Mouse (Mus musculus) left cerebral cortex, adult 18-20 months (tissue): ENCODE measurements around the gene Fscn3. TPM values are rescaled to one million over a fixed set of nuclear protein-coding genes. Genes with fewer than 3 reads are reported as not detected.

Experiments
- DNase-seq, 2 experiments: peaks; one replicate each; pipeline ENCODE4 v3.0.0; 2021 to 2022; ENCODE audit warnings: low spot score in 2 of 2, mixed read lengths in 1 of 2
- long read RNA-seq, 2 experiments: library from polyadenylated mRNA; stranded (forward); transcript quantifications; one replicate each; pipeline ENCODE4 v2.0.0; 2021
- total RNA-seq, 2 experiments: library from RNA; stranded (reverse); gene quantifications; 2 replicates each; pipeline ENCODE4 v1.2.3; 2021

Gene Fscn3
- total RNA-seq: not detected
- long read RNA-seq, experiment 1: 0 reads
- long read RNA-seq, experiment 2: 0 reads

DNA sequence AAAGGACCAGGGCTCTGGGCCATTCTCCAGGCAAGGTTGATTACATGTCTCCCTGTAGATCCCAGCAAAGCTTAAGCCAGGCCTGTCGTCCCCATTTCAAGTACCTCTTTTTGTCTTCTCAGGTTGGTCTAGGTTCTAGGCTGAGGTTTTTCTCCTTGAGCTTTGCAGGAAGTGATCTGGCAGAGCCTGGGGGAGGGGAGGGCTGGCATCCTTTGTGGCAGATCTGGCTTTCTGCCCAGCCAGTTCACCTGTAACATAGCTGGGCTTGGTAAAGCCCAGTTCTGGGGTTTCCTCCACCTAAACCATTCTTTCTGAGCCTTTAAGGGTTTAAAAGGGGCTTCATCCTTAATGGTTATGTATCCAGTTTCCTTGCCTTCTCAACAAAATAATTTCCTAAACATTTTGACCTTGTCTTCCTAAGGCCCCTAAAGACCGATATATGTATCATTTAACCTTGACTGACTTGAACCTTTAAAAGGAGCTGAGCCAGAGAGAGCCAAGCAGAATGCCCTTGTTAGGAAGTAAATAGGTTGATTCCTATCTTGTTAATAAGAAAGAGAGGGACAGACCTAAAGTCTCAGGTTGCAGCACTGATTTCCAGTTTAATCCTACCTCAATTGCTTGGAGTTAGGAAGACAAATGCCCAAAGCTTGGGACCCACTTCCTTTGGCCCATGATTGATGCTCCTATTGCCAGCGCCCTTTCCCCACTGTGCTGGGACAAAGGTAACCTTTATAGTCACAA is at the start of gene Fscn3:
TSS of gene Fscn3 (plus strand) at position 694 of the 744 bp plus-strand sequence.
- DNase-seq: no peak

DNA sequence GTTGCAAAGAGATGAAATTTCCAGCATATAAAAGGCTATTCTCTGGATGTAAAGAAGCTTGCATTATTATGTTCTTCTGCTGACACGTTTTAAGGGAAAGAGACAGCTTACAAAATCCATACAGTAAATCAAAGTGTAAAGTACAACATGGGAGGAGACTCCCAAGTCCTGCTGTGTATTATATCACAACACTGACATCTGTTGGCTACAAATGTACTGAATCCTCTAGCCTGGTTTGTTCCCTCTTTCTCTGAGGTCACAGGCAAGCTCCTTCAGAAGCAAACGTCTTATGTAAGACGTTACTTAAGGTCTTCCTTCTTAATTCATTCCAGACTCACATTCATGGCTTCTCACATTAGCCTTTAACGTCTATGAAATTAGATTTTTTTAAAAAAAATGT is 45.6 kb upstream of the Fscn3 start:
- DNase-seq: no peak

DNA sequence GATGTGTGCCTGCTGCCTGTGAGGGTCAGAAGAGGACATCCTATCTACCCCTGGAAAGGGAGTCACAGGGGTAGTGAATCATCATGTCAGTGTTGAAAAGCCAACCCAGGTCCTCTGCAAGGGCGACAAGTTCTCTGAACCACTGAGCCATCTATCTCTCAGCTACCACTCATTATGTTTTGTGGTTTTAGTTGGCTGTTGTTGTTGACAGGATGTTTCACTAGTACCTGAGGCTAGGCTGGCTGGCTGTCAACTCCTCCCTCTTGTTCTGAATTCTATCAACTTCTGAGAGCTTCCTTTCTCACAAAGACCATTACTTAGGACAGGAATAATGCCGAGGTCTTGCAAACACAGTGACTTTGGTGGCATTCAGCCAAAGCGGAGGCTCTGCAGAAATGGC is 42.4 kb upstream of the Fscn3 start:
- DNase-seq: no peak

DNA sequence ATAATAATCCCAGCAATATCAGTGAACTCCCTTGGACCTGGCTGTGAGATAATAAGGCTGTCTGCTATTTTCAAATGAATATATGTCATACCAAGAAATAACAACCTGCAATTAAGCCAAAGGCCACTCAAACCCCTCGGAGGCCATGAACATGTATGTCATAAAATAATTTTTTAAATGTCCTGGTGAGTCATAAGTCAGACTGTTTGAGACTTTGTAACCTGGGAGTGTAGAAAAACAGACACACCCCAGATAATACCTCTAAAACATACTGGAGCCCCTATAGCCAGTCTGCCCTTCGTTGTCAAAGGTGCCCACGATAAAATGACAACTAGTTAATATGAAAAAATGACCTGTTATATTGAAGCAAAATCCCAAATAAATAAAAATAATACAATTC is 38.6 kb upstream of the Fscn3 start:
- no peak for DNase-seq

DNA sequence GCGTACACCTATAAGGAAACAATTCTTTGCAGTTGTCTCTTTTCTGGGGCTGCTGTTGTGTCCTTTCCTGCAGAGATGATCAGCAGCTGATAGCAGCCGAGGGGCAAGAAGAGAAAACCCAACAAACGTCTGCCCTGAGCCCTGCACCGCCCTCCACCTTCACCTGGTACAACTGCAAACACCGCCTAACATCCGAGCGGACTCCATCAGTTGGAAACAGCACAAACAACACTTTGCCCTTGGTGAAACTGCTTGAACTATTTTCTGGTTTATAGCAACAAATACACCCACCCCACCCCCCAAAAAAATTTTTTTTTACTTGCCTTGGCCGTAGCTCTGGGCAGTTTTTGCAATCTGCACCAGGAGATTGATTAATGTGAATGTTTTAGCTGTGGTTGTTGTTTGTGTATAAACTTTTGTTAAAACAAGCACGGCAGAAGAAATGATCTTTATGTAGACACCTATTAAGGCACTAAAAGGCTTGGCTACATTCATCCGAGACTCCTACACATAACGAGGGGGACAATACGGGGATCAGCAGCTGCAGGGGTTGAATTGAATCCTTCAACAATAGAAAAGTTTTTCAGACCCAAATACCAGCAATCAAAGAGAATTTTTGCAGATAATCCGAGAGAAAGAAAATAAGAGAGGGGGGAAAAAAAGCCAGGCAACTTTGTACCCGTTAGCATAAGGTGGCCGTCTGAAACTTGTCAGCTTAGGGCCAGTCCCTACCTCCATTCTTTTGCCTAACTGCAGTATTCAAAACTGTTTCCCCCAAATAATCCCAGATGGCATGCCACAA is 31.3 kb upstream of the Fscn3 start:
- no peak for DNase-seq

DNA sequence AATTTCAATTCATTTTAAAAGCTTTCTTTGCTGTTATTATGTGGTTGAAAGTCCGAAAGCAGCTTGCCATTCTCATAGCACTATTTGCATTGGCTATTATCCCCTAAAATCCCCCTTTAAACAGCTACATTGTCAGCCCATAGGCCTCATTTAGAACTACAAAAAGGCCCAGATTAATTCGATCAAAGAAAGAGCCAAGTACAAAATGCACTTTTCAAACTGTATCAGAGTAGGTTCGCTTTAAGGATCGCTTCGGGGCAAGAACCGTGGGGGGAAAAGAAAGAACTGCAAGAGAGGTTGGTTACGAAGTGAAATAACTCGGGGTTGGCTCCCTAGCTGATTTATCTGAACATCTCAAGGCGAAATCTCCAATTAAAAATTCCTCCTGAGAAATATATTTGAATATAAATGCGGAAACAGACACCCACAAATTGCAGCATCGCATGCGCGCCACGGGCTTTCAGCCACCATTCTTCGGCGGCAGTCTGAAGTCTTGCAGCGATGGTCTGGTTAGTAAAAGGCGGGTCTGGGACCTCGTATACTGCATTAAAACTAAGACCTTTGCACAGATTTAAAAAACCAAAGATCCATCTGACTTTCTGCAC is 30.6 kb upstream of the Fscn3 start:
- no peak for DNase-seq

DNA sequence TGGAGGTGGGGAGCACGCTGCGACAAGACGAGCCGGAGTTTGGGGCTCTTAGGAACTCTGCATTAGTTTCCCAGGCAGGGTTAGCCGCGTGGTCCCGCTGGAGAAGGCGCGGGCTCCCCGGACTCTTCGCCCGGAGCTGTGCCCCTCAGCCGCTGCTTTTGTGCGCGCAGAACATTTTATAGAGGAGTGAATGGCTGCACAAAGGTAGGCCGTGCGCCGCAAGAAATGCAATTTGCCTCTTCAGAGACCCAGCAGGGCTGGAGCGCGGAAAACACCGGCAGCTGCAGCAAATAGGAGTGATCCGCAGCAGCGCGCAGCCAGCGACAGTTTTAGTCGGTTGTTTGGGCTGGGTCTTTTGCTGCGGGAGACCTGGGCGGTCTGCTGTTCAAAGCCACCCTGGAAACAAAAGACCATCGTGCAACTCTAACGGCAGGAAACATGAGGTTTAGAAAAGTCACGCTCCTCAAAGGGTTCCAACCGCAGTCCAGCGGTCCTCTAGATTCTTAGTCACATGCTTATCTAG is 29.8 kb upstream of the Fscn3 start, which contains the start of gene Zfp800:
TSS of gene Zfp800 (minus strand) at position 325 of the 523 bp plus-strand sequence.
- peak in 1 of 2 experiments; percentile 8 for DNase-seq

DNA sequence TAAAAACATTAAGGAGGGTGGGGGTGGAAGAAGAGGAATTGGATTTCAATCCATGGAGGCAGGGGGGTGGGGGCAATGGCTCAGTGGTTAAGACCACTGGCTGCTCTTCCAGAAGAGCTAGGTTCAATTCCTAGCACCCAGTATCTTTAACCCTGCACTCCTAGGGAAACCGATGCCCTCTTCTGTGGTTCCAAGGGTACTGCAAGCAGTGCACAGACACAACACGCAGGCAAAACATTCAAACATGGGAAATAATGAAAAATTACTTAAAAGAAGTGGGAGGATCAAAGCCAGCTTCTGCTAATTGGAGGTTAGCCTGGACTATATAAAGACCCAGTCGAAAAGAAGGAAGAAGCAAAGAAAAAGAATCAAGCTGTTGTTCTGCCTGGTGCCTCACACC is 28.9 kb upstream of the Fscn3 start:
- no peak for DNase-seq

DNA sequence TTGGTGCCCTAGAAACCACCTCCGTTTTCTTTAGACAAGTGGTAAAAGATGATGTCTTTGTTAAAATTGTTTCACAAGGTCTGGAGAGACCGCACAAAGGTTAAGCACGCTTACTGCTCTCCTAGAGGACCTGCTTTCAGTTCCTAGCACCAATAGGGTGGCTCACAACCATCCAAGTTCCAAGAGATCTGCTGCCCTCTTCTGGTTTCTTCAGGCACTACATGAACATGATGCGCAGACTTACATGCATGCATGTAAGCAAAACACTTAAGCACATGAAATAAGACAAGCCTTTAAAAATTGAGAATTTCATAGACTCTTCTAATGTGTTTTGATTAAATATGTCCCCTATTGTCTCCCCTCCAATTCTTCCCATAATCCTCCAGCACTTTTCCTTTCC is 27.8 kb upstream of the Fscn3 start:
- DNase-seq: no peak

DNA sequence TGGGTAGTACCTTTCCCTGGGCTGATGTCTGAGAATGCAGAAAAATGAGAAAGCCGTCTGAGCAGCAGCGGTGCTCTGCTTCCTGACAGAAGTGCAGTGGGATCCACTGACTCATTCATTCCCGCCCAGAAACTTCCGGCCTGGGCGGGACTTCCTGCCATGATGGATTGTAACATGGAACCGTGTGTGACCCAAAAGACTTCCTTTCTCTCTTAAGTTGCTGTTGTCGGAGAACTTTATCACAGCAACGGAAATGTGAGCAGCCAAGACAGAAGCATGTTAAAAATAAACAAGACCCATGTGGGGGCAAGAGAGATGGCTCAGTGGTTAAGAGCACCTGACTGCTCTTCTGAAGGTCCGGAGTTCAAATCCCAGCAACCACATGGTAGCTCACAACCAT is 17.5 kb upstream of the Fscn3 start:
- DNase-seq: no peak

DNA sequence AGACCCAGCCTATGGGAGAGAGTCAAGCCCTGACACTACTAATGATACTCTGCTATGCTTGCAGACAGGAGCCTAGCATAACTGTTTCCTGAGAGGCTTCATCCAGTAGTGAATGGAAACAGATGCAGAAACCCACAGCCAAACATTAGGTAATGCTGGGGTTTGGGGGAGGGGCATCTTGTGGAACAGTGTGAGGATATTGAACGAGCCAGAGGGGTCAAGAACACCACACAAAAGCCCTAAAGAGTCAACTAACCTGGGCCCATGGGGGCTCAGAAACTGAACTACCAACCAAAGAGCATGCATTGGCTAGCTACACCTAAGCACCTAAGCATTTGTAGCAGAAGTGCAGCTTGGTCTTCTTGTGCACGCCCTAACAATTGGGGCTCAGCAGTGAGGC is 16.4 kb upstream of the Fscn3 start:
- no peak for DNase-seq

DNA sequence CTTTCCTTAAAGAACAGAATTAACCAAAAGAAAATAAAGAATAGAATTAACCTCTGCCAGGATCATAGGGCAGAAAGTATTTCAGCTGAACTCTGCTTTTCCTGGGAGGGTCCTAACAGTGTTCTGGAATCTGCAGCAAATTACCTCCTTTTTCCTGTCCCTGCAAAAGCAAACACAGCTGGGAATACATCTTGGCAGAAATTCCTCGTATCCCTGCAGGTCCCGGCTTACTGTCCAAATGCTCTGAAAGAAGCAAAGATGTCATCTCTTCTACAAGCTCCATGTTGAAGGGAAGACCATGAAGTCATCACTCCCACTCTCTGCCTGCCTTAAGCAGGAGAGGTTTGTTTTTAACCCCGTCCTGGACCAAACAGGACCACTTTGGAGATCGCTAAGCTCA is 10.6 kb upstream of the Fscn3 start:
- no peak for DNase-seq

DNA sequence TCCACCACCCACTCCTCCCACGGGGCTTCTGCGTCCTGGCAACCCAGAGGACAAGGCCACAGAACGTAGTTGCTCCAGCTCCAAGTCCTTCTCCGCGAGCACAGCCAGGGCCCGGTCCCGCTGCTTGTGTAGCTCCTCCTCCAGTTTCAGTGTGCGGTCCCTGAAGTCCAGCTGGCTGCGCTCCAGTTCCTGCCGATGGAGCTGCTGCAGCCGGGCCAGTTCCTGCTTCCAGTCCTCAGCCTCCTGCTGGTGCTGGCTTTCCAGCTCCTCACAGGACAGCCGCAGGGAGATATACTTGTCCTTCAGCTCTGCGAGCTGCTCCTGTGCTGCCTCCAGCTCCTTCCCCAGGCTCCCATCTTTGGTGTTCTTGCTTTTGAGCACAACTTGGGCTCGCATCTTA is 9.1 kb upstream of the Fscn3 start:
- peak; percentile 41 to 50 for DNase-seq

DNA sequence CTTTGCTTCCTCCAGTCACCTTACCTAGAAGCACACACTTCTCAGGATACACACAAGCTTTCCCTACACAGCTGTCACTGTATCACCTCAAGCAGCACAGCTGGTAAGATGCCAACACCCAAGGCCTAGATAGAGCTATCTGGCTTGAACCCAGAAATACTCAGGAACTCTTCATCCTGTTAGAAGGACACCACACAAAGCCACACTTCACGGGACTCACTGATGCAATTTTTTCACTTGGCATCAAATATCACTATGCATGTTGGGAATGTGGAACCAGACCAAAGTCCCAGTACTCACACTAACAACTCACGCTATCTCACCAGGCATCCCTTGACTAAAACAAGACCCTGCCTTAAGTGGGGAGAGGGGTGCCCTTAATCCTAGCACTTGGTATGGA is 7.9 kb upstream of the Fscn3 start:
- DNase-seq: no peak

DNA sequence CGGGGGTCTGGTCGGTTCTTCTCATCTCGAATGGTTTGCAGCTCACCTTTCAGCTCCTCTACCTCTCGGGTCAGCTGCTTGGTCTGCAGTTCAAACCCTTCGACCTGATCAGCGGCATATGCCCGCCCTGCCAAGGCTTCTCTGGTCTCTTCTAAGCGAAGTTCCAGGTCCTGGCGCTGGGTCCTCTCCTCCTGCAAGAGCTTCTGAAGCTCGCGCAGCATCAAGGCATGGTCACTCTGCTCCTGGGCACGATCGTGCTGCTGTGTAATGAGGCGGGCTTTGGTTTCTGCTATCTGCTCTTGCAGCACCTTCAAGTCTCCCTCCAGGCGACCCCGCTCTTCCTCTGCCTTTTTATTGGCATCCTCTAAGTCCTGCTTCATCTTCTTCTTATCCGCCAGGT is 7.2 kb upstream of the Fscn3 start:
- DNase-seq: no peak

DNA sequence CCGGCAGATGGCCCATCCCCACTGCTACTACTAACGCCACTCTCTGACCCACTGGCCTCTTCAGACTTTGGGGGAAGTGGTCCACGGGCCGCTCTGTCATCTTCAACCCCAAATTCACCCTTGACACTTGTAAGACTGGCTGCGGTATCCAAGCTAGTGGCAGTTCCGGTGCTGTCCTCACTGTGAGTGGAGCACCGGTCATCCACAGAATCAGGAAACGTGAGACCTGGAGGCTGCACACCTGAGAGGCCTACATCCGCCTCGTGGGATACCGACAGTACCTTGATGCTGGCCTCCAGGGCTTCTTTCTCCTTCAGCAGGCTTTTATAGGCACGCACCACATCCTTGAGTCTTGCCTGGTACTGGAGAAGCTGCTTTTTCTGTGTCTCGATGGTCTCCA is 6.7 kb upstream of the Fscn3 start:
- DNase-seq: no peak

DNA sequence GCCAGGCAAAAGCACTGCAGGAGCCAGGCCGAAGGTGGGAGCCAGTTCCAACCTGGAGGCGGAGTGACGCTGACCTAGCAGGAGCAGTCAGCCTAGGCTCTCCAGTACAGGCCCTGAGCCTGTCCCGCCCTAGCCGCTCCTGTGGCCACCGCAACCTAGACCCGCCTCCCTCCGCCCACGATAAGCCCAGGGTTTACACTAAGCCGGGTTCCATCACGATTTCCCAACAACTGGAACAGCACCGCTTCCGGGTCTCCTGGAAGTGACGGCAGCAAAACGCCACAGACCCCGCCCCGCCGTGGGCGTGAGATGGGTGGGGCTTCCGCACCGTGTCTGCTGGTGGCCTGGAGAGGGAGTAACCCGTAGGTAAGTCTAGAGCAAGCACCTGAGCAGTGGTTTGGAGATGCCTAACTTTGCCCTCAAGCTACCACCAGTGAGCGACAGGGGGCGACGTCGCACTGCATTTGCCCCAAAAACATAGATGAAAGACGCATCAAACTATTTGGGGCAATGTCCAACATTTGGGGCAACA is 6.1 kb upstream of the Fscn3 start:
- peak; percentile 93 to 95 for DNase-seq

DNA sequence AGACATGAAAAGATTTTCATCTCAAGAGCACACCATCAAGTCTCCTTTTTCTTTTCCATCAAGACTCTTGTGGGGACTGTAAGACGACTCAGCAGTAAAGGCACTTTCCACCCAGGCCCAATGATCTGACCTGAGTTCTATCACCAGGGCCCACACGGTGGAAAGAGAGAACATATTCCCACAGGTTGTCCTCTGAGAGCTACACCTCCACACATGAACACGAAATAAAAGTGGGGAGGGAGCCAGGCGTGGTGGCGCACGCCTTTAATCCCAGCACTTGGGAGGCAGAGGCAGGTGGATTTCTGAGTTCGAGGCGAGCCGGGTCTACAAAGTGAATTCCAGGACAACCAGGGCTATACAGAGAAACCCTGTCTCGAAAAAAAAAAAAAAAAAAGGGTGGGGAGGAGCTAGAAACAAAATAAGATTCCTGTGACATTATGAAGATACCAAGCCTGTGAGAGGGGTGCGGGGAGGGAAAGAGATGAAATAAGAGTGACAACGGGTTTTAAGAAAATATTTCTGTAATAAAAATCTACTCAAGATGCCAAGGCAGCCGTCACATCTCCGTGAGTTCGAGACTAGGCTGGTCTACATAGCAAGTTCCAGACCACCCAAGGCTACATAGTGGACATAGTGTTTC is 4.8 kb upstream of the Fscn3 start:
- no peak for DNase-seq

DNA sequence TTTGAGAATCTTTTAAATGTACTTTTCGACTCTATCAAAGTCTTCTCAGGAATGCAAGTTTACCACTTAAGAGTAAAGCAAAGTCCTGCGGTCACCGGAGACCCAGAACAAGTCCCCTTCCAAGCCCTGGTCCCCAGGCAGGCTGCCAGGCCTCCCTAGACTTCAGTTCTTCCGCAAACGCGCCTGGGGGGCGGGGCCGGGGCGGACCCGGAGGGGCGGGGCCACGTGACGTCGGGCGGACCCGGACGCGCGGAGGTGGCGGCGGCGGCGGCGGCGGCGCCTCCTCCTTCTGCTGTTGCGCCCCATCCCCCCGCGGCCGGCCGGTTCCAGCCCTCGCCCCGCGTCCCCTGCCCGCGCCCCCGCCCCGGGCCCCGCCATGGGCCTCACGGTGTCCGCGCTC is 4.3 kb upstream of the Fscn3 start, which contains the start of gene Arf5:
TSS of gene Arf5 (plus strand) at position 248 of the 400 bp plus-strand sequence.
- DNase-seq: peak; percentile 93 to 94

DNA sequence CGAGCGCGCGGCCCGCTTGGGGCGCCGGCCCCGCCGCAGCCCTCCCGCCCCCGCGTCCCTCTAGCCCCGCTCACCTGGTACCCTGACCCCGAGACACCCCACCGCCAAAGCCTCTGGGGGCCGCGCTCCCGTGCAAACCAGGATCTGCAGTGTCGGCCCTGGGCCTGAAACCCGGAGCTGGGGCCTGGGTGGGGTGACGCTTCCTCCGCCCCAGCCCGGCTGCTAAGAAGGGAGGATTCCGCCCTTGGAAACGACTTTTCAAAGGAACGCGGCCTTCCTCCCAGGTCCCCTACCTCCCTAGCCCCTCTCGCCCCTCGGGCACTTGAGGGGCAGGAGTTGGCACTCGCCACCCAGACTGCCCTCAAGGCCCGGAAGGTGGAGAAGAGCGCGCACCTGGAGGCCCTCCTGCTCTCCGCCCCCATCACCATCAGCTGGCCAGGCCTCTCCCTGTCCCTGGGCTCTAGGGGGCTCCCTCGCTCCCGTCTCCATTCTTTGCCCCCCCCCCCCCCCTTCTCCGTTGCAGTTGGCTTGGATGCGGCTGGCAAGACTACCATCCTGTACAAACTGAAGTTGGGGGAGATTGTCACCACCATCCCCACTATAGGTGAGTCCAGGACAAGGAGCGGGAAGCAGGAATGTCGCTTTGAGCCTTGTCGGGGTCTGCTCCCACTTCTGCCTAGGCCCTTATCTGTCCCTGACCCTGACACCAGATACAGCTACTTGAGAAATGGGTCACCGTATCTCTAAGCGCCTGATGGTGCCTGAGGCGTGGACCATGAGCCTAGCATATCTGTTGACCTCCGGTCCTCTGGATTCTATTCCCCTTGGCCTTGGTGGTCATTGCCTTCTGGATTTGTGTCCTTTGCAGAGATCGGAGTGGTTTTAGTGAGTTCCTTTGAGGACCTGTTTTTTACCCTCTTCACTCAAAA is 3.6 kb upstream of the Fscn3 start:
- DNase-seq: peak; percentile 47 to 53
